Mouse (Mus musculus) heart, adult 9 months (tissue): Measurements from ENCODE around the gene Oxt.

Source experiments
- DNase-seq, 2 experiments: peaks; one replicate each; pipeline ENCODE4 v3.0.0; 2022; ENCODE audit warnings: low spot score in 2 of 2

The Oxt gene

GRCm38 (mm10) chr2:130578148-130578547, 2.2 kb downstream of the Oxt start:
- peak in 1 of 2 experiments; percentile 33 for DNase-seq

GRCm38 (mm10) chr2:130579791-130580190, 3.8 kb downstream of the Oxt start:
- DNase-seq: no peak

GRCm38 (mm10) chr2:130581201-130581600, 5.2 kb downstream of the Oxt start:
- DNase-seq: no peak

GRCm38 (mm10) chr2:130582552-130582951, 6.6 kb downstream of the Oxt start, which contains the start of gene Avp:
TSS of gene Avp (minus strand) at chr2:130582554.
- peak in 1 of 2 experiments; percentile 17 for DNase-seq

GRCm38 (mm10) chr2:130583902-130584560, 8.1 kb downstream of the Oxt start:
- peak; percentile 32 to 35 for DNase-seq

GRCm38 (mm10) chr2:130586016-130586415, 10.0 kb downstream of the Oxt start:
- DNase-seq: no peak

- DNase-seq: no peak
These were observed 12.4 kb downstream of the Oxt start for GRCm38 (mm10) chr2:130588373-130588772.

GRCm38 (mm10) chr2:130589157-130589556, 13.2 kb downstream of the Oxt start:
- DNase-seq: no peak

- peak in 1 of 2 experiments; percentile 49 for DNase-seq
These were observed 13.8 kb downstream of the Oxt start for GRCm38 (mm10) chr2:130589761-130590160.

- no peak for DNase-seq
These were observed 15.0 kb downstream of the Oxt start for GRCm38 (mm10) chr2:130591016-130591415.

- DNase-seq: no peak
These were observed 19.6 kb downstream of the Oxt start for GRCm38 (mm10) chr2:130595596-130595995.

- DNase-seq: no peak
These were observed 21.6 kb downstream of the Oxt start for GRCm38 (mm10) chr2:130597601-130598010.

- DNase-seq: peak; percentile 13 to 33
These were observed 22.4 kb downstream of the Oxt start for GRCm38 (mm10) chr2:130598399-130598798.

GRCm38 (mm10) chr2:130602195-130602594, 26.2 kb downstream of the Oxt start:
- DNase-seq: no peak

- DNase-seq: no peak
These were observed 37.1 kb downstream of the Oxt start for GRCm38 (mm10) chr2:130613091-130613490.

GRCm38 (mm10) chr2:130618972-130619371, 43.0 kb downstream of the Oxt start:
- DNase-seq: no peak
